Comparison of ENCODE assay signal across 8 mouse cellular contexts in the genomic region with DNA sequence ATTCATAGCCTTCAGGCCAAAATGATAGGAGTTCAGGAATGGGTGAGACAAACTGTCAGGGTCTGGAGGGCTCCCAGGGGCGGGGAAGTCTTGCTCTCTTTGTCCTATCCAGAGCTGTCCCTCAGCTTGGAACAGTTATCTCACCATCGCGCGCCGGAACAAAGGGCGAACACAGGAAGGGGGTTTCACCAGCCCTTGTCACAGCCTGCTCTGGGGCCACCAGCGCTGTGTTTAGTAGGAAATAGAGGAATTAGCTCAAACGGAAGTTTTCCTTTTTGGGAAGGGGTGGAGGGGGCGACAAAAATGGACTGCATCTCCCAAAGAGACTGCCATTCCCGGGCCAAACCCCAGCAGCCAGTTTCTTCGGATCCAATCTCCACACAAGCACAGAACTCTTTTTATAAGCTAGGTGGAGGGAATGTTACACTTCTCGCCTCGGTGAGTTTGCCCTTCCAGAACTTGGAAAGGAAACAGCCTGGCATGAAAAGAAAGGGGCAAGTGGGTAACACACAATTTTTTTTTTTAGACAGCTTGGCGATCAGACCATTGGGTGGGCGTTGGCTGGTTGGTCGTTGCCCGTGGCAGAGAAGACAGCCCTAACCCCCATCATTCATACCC. TPM values are rescaled to one million over a fixed set of nuclear protein-coding genes. Genes with fewer than 3 reads are reported as not detected.
A peak's percentile ranks its signal among the peaks of the same experiment; 100 is the strongest.
DNase-seq lines count a peak whose midpoint lies in the region; ATAC-seq and TF ChIP-seq lines count a peak whose summit lies in the region.

No protein-coding gene starts in this region.

- H3K9ac ChIP-seq in forebrain, embryonic 14.5 days (ENCODE audit: low read length): peak overlapping the region; percentile 95
- H3K9ac ChIP-seq in hindbrain, embryonic 13.5 days: peak overlapping the region; percentile 96
- peak overlapping the region; percentile 85 for H3K9ac ChIP-seq in limb, embryonic 14.5 days (ENCODE audit: low read depth, low read length, severe bottlenecking)
- peak overlapping the region; percentile 95 for H3K9ac ChIP-seq in neural tube, embryonic 11.5 days (ENCODE audit: low read length)

- no peaks in the 10 kb centered on the region for H3K27me3 ChIP-seq in forebrain, embryonic 14.5 days (replicated peaks; ENCODE audit: control insufficient read depth, insufficient read depth, low read length)
- 0 out of 2 replicates have a peak, but pooled peaks cover 3% of the 10 kb centered on the region for H3K27me3 ChIP-seq in hindbrain, embryonic 13.5 days
- H3K27me3 ChIP-seq in limb, embryonic 14.5 days (ENCODE audit: control insufficient read depth, insufficient read depth, low read length): no peaks in the 10 kb centered on the region
- no peaks in the 10 kb centered on the region for H3K27me3 ChIP-seq in neural tube, embryonic 11.5 days (ENCODE audit: control insufficient read depth, insufficient read depth, low read length)

- ATAC-seq in frontal cortex, adult (ENCODE audit: low TSS enrichment): no peak
- peak; percentile 35; the same call in 1 of the 2 replicates for ATAC-seq in forebrain, embryonic 14.5 days
- 0 out of 2 replicates have a peak, but pooled peaks have one; percentile 28 for ATAC-seq in hindbrain, embryonic 13.5 days (ENCODE audit: low FRiP score)
- ATAC-seq in limb, embryonic 14.5 days (ENCODE audit: low FRiP score, low read depth): no peak
- peak; percentile 17 for ATAC-seq in neural tube, embryonic 11.5 days (ENCODE audit: insufficient read depth, low FRiP score, low TSS enrichment)

- H3K36me3 ChIP-seq in forebrain, embryonic 14.5 days (ENCODE audit: control insufficient read depth, insufficient read depth, low read length): no peaks in the 10 kb centered on the region
- peaks cover 12% of the 10 kb centered on the region; the same call in 1 of the 2 replicates for H3K36me3 ChIP-seq in hindbrain, embryonic 13.5 days
- H3K36me3 ChIP-seq in limb, embryonic 14.5 days (ENCODE audit: control insufficient read depth, insufficient read depth, low read length): no peaks in the 10 kb centered on the region
- H3K36me3 ChIP-seq in neural tube, embryonic 11.5 days (ENCODE audit: control insufficient read depth, insufficient read depth, low read length): no peaks in the 10 kb centered on the region

- WGBS in forebrain, embryonic 14.5 days: under 1% methylated on average over 17 of the region's 17 CpGs
- WGBS in hindbrain, embryonic 13.5 days: under 1% methylated on average over 17 of the region's 17 CpGs
- 0% methylated on average over 17 of the region's 17 CpGs for WGBS in limb, embryonic 14.5 days
- WGBS in neural tube, embryonic 11.5 days: 1% methylated on average over 17 of the region's 17 CpGs

- H3K9me3 ChIP-seq in forebrain, embryonic 14.5 days (replicated peaks; ENCODE audit: control insufficient read depth, low read length): no peaks in the 10 kb centered on the region
- H3K9me3 ChIP-seq in hindbrain, embryonic 13.5 days: 0 out of 2 replicates have a peak, but pooled peaks cover 3% of the 10 kb centered on the region
- no peaks in the 10 kb centered on the region for H3K9me3 ChIP-seq in limb, embryonic 14.5 days (ENCODE audit: control insufficient read depth, low read length)
- H3K9me3 ChIP-seq in neural tube, embryonic 11.5 days (ENCODE audit: control insufficient read depth, low read length): no peaks in the 10 kb centered on the region

- peak; percentile 19 to 28 for DNase-seq in frontal cortex, postnatal 36 days (ENCODE audit: low spot score in 2 of 2)
- DNase-seq in brain, adult 2 months (ENCODE audit: low read depth, low spot score): peak; percentile 31
- peak; percentile 79 for DNase-seq in forebrain, embryonic 14.5 days (ENCODE audit: low spot score)
- DNase-seq in limb, embryonic 14.5 days (ENCODE audit: low spot score): peak; percentile 29
- DNase-seq in neural tube, embryonic 11.5 days (ENCODE audit: low spot score): peak; percentile 83
- DNase-seq in spleen, adult 18-20 months: no peak

- peak overlapping the region; percentile 78 for H3K4me2 ChIP-seq in forebrain, embryonic 14.5 days (ENCODE audit: low read length)
- H3K4me2 ChIP-seq in hindbrain, embryonic 13.5 days: peak overlapping the region; percentile 70
- peak overlapping the region; percentile 95 for H3K4me2 ChIP-seq in limb, embryonic 14.5 days (replicated peaks; ENCODE audit: low read depth, low read length, severe bottlenecking)
- H3K4me2 ChIP-seq in neural tube, embryonic 11.5 days (ENCODE audit: low read depth): peak overlapping the region; percentile 96

- H3K27ac ChIP-seq in forebrain, embryonic 14.5 days (ENCODE audit: low read depth, low read length): peak overlapping the region; percentile 96
- peak overlapping the region; percentile 97 for H3K27ac ChIP-seq in hindbrain, embryonic 13.5 days
- H3K27ac ChIP-seq in limb, embryonic 14.5 days (replicated peaks; ENCODE audit: low read depth, low read length): peak overlapping the region; percentile 88; the same call in 1 of the 2 replicates
- H3K27ac ChIP-seq in neural tube, embryonic 11.5 days (ENCODE audit: low read depth, low read length): peak overlapping the region; percentile 95

- TF ChIP-seq POLR2A in limb, embryonic 14.5 days (IDR thresholded peaks at IDR 0.05; ENCODE audit: borderline replicate concordance, extremely low read depth, insufficient read depth, insufficient read length): no peak

- H3K4me3 ChIP-seq in forebrain, embryonic 14.5 days (ENCODE audit: low read depth, low read length): peak overlapping the region; percentile 86
- peak overlapping the region; percentile 91 for H3K4me3 ChIP-seq in hindbrain, embryonic 13.5 days
- H3K4me3 ChIP-seq in limb, embryonic 14.5 days (replicated peaks; ENCODE audit: low read length): peak overlapping the region; percentile 73
- H3K4me3 ChIP-seq in neural tube, embryonic 11.5 days (ENCODE audit: low read depth, low read length): peak overlapping the region; percentile 84

- peaks cover 16% of the 10 kb centered on the region for H3K4me1 ChIP-seq in forebrain, embryonic 14.5 days (ENCODE audit: control insufficient read depth, insufficient read depth, low read length)
- peaks cover 25% of the 10 kb centered on the region for H3K4me1 ChIP-seq in hindbrain, embryonic 13.5 days (replicated peaks)
- H3K4me1 ChIP-seq in limb, embryonic 14.5 days (ENCODE audit: control insufficient read depth, insufficient read depth, low read length): peaks cover 18% of the 10 kb centered on the region; the same call in 1 of the 2 replicates
- H3K4me1 ChIP-seq in neural tube, embryonic 11.5 days (ENCODE audit: control insufficient read depth, insufficient read depth, low read length): peaks cover 12% of the 10 kb centered on the region; the same call in 1 of the 2 replicates

RNA-seq across cellular contexts. Expression of a gene that starts 2.6 kb away (rescaled TPM):
- 21.7 and 25.0 TPM in 2 replicates for polyA plus RNA-seq in forebrain, embryonic 14.5 days (2014; fragmentation: Nextera tagmentation; extraction: Ambion mirVana)
- polyA plus RNA-seq in hindbrain, embryonic 13.5 days (2015; fragmentation: Nextera tagmentation; extraction: Ambion mirVana): 28.9 and 32.9 TPM in 2 replicates
- polyA plus RNA-seq in limb, embryonic 14.5 days (2012; rRNA removed): 38.8 and 46.5 TPM in 2 replicates
- 25.5 and 30.3 TPM in 2 replicates for polyA plus RNA-seq in limb, embryonic 14.5 days (2014; fragmentation: Nextera tagmentation; extraction: Ambion mirVana)
- polyA plus RNA-seq in neural tube, embryonic 11.5 days (2014; fragmentation: Nextera tagmentation; extraction: Ambion mirVana): 22.3 and 22.5 TPM in 2 replicates

RNA-seq across cellular contexts. Expression of a gene that starts 42.1 kb away (rescaled TPM):
- 29.8 and 34.6 TPM in 2 replicates for polyA plus RNA-seq in forebrain, embryonic 14.5 days (2014; fragmentation: Nextera tagmentation; extraction: Ambion mirVana)
- 44.2 and 47.7 TPM in 2 replicates for polyA plus RNA-seq in hindbrain, embryonic 13.5 days (2015; fragmentation: Nextera tagmentation; extraction: Ambion mirVana)
- 66.6 and 69.7 TPM in 2 replicates for polyA plus RNA-seq in limb, embryonic 14.5 days (2012; rRNA removed)
- polyA plus RNA-seq in limb, embryonic 14.5 days (2014; fragmentation: Nextera tagmentation; extraction: Ambion mirVana): 36.4 and 43.0 TPM in 2 replicates
- polyA plus RNA-seq in neural tube, embryonic 11.5 days (2014; fragmentation: Nextera tagmentation; extraction: Ambion mirVana): 48.4 and 52.2 TPM in 2 replicates

Comparison
In these comparisons a context has a peak if more than half of its experiments do, and no peak if none do; other contexts are left out.
1. DNase-seq: peak in frontal cortex, postnatal 36 days (2 of 2), brain, adult 2 months (single experiment), forebrain, embryonic 14.5 days (single experiment), limb, embryonic 14.5 days (single experiment) and neural tube, embryonic 11.5 days (single experiment); none in spleen, adult 18-20 months (0 of 2).
2. ATAC-seq: peak in forebrain, embryonic 14.5 days (single experiment), hindbrain, embryonic 13.5 days (single experiment) and neural tube, embryonic 11.5 days (single experiment); none in frontal cortex, adult (single experiment) and limb, embryonic 14.5 days (single experiment).
3. Peak in every context shown above with its lines, with median percentiles within 50 percentile points of each other: H3K27ac ChIP-seq, H3K4me2 ChIP-seq, H3K4me3 ChIP-seq and H3K9ac ChIP-seq.